Mouse (Mus musculus) liver, postnatal 0 days (tissue): ENCODE results near the gene Akt1s1.

ENCODE experiments used
- CTCF ChIP-seq: sonication (generic); IDR thresholded peaks from 2 replicates; pipeline ENCODE4 v1.5.1; 2016; ENCODE audit warnings: antibody characterized with exemption, low read depth
- EP300 ChIP-seq: IDR thresholded peaks from 2 replicates; pipeline ENCODE4 v1.6.1; 2016; ENCODE audit warnings: antibody characterized with exemption, low read depth, mild to moderate bottlenecking

DNA sequence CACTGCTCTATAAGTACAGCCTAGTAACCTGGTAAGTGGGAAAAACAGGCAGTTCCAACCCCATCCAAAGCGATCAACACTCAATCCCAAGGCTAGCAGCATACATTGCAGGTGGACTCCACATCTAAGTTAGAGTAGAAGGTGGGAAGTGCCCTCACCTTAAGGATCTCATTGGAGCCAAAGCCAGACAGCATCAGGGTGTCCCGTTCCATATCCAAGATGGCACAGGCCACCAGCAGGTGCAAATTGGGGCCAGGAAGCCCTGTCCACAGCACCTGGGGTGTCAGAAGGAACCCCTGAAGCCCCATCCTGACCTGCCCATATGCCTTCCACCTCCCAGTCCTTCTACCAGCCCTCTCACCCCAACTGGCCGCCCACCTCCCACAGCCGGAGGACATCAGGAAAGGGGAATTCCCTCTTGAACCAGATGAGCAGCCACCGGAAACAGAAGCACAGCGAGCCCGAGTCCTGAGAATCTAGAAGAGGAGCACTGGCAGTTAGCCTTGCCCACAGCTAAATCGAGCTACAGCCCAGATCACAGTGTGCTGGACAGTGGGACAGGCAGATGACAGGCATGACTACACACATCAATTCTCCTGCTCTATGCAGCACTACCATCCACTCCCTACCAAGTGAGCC lies 6.8 kb upstream of the Akt1s1 start:
- no peak for TF ChIP-seq CTCF
- no peak for TF ChIP-seq EP300
